Mouse (Mus musculus) intestine, postnatal 0 days (tissue): ENCODE data around the gene Insc. TPM values are rescaled to one million over a fixed set of nuclear protein-coding genes. Genes with fewer than 3 reads are reported as not detected.
A peak's percentile ranks its signal among the peaks of the same experiment; 100 is the strongest.

ENCODE experiments used
- ATAC-seq: fragments of 200-750 bp; cut with Nextera tagmentation; 2 replicates; pipeline ENCODE4 v1.8.0; 2017; ENCODE audit warnings: mild to moderate bottlenecking, moderate TSS enrichment, moderate library complexity
- H3K27ac ChIP-seq: fragments of 300-500 bp; sonication (generic); 2 replicates; pipeline ENCODE4 v1.5.1; 2014; ENCODE audit warnings: mild to moderate bottlenecking, low read depth, low read length, moderate library complexity
- H3K27me3 ChIP-seq: fragments of 300-500 bp; sonication (generic); replicated peaks from 2 replicates; pipeline ENCODE4 v1.6.1; 2014; ENCODE audit warnings: low read length, mixed read lengths; ENCODE audit not compliant: control insufficient read depth, insufficient read depth
- H3K36me3 ChIP-seq: fragments of 300-500 bp; sonication (generic); 2 replicates; pipeline ENCODE4 v1.6.1; 2014; ENCODE audit warnings: mild to moderate bottlenecking, moderate library complexity; ENCODE audit not compliant: control insufficient read depth, insufficient read depth
- H3K4me1 ChIP-seq: fragments of 300-500 bp; sonication (generic); replicated peaks from 2 replicates; pipeline ENCODE4 v1.6.1; 2014; ENCODE audit warnings: antibody characterized with exemption, low read length, mixed read lengths; ENCODE audit not compliant: control insufficient read depth, insufficient read depth
- H3K4me2 ChIP-seq: fragments of 300-500 bp; sonication (generic); replicated peaks from 2 replicates; pipeline ENCODE4 v1.6.1; 2014; ENCODE audit warnings: low read depth, mild to moderate bottlenecking, moderate library complexity
- H3K4me3 ChIP-seq: fragments of 300-500 bp; sonication (generic); 2 replicates; pipeline ENCODE4 v1.5.1; 2014; ENCODE audit warnings: low read depth, low read length
- H3K9ac ChIP-seq: fragments of 300-500 bp; sonication (generic); 2 replicates; pipeline ENCODE4 v1.6.1; 2014; ENCODE audit warnings: mild to moderate bottlenecking, low read depth, low read length
- H3K9me3 ChIP-seq: fragments of 300-500 bp; sonication (generic); 2 replicates; pipeline ENCODE4 v1.6.1; 2016; ENCODE audit warnings: mixed run types; ENCODE audit not compliant: control insufficient read depth
- CTCF ChIP-seq: sonication (generic); IDR thresholded peaks from 2 replicates; pipeline ENCODE4 v1.5.1; 2016; ENCODE audit warnings: low read depth, mild to moderate bottlenecking, control low read depth, antibody characterized with exemption, moderate library complexity
- WGBS: fragments of 180-500 bp; shearing (Covaris S2); extraction: QIAGEN DNeasy Blood & Tissue Kit; methylation state at CpG from one replicate; pipeline ENCODE4 v1.1.7; 2014; 5-methylcytosine and 5-hydroxymethylcytosine counted together
- polyA plus RNA-seq: library from polyadenylated mRNA; unstranded; fragments of >200 nt; fragmentation: Nextera tagmentation; extraction: Ambion mirVana; gene quantifications from 2 replicates; pipeline ENCODE4 v1.2.1, GENCODE M21; 2015

The Insc gene
- polyA plus RNA-seq, 1 experiment from 2014 or later, result 8.3 TPM

- no peaks in the 10 kb centered on the region for H3K4me1 ChIP-seq
- H3K4me2 ChIP-seq, result no peak overlapping the region
- no peaks in the 10 kb centered on the region for H3K36me3 ChIP-seq
- no peak for TF ChIP-seq CTCF
- H3K27ac ChIP-seq, result no peak overlapping the region
- H3K9me3 ChIP-seq, result no peaks in the 10 kb centered on the region
- no peaks in the 10 kb centered on the region for H3K27me3 ChIP-seq
- no peak for ATAC-seq
- no peak overlapping the region for H3K9ac ChIP-seq
- 56% methylated on average over 4 of the region's 4 CpGs for WGBS
- H3K4me3 ChIP-seq, result no peak overlapping the region
Measured at GRCm38 (mm10) chr7:114827360-114827759, 83.9 kb downstream of the Insc start.

GRCm38 (mm10) chr7:114832257-114832940 is 88.9 kb downstream of the Insc start:
- Histone ChIP-seq H3K9ac (no peak overlapping the region), H3K36me3 (no peaks in the 10 kb centered on the region), H3K9me3 (no peaks in the 10 kb centered on the region), H3K4me3 (no peak overlapping the region), H3K4me2 (no peak overlapping the region), H3K27me3 (no peaks in the 10 kb centered on the region), H3K4me1 (no peaks in the 10 kb centered on the region), H3K27ac (no peak overlapping the region)
- WGBS, result 42% methylated on average over 3 of the region's 3 CpGs
- no peak for ATAC-seq
- peak; percentile 64 for TF ChIP-seq CTCF

GRCm38 (mm10) chr7:114834504-114834903 is 91.0 kb downstream of the Insc start:
- no peak overlapping the region for H3K27ac ChIP-seq
- 77% methylated on average over 6 of the region's 6 CpGs for WGBS
- ATAC-seq, result no peak
- no peaks in the 10 kb centered on the region for H3K4me1 ChIP-seq
- no peaks in the 10 kb centered on the region for H3K27me3 ChIP-seq
- no peak overlapping the region for H3K4me2 ChIP-seq
- H3K9me3 ChIP-seq, result no peaks in the 10 kb centered on the region
- H3K4me3 ChIP-seq, result no peak overlapping the region
- no peak overlapping the region for H3K9ac ChIP-seq
- TF ChIP-seq CTCF, result no peak
- H3K36me3 ChIP-seq, result no peaks in the 10 kb centered on the region

- Histone ChIP-seq H3K4me1 (no peaks in the 10 kb centered on the region), H3K27me3 (no peaks in the 10 kb centered on the region), H3K36me3 (no peaks in the 10 kb centered on the region), H3K9ac (no peak overlapping the region), H3K9me3 (no peaks in the 10 kb centered on the region), H3K4me2 (no peak overlapping the region), H3K4me3 (no peak overlapping the region), H3K27ac (no peak overlapping the region)
- no peak for TF ChIP-seq CTCF
- 68% methylated on average over 3 of the region's 3 CpGs for WGBS
- ATAC-seq, result no peak
Measured at GRCm38 (mm10) chr7:114837268-114837667, 93.8 kb downstream of the Insc start.

GRCm38 (mm10) chr7:114840029-114840745 is 96.7 kb downstream of the Insc start:
- Histone ChIP-seq H3K36me3 (no peaks in the 10 kb centered on the region), H3K4me1 (no peaks in the 10 kb centered on the region), H3K27ac (no peak overlapping the region), H3K4me2 (no peak overlapping the region; the same call in 1 of the 2 replicates), H3K4me3 (no peak overlapping the region), H3K9me3 (no peaks in the 10 kb centered on the region), H3K9ac (no peak overlapping the region), H3K27me3 (no peaks in the 10 kb centered on the region)
- TF ChIP-seq CTCF, result no peak
- WGBS, result 28% methylated on average over 5 of the region's 5 CpGs
- ATAC-seq, result peak; percentile 85

- no peaks in the 10 kb centered on the region for H3K27me3 ChIP-seq
- H3K9me3 ChIP-seq, result no peaks in the 10 kb centered on the region
- no peak overlapping the region for H3K9ac ChIP-seq
- H3K27ac ChIP-seq, result no peak overlapping the region
- 64% methylated on average over 3 of the region's 3 CpGs for WGBS
- no peak for TF ChIP-seq CTCF
- ATAC-seq, result no peak
- no peak overlapping the region for H3K4me3 ChIP-seq
- H3K4me2 ChIP-seq, result no peak overlapping the region
- peaks cover 7% of the 10 kb centered on the region; the same call in 1 of the 2 replicates for H3K4me1 ChIP-seq
- no peaks in the 10 kb centered on the region for H3K36me3 ChIP-seq
Measured at GRCm38 (mm10) chr7:114842644-114843211, 99.2 kb downstream of the Insc start.
